In genomic region chr15:97054767-97055489, GRCm38 (mm10) we compare ENCODE assay signal across 9 mouse cellular contexts. TPM values are rescaled to one million over a fixed set of nuclear protein-coding genes. Genes with fewer than 3 reads are reported as not detected.
DNase-seq lines count a peak whose midpoint lies in the region; ATAC-seq and TF ChIP-seq lines count a peak whose summit lies in the region.
"Had no signal": no experiment of that assay in that cellular context is flagged by ENCODE, and none has a peak within 500 bp of the region (broad histone marks: within the 10 kb centered on the region; RNA-seq: fewer than 3 reads in every experiment).

No protein-coding gene starts in this region.

- no peaks in the 10 kb centered on the region for H3K36me3 ChIP-seq in heart, postnatal 0 days (replicated peaks; ENCODE audit: control insufficient read depth, insufficient read depth, low read length)
- H3K36me3 ChIP-seq in liver, postnatal 0 days (replicated peaks; ENCODE audit: insufficient read depth, low read length), result no peaks in the 10 kb centered on the region

- H3K4me1 ChIP-seq in heart, postnatal 0 days (ENCODE audit: control insufficient read depth, insufficient read depth), result peaks cover 4% of the 10 kb centered on the region
- peaks cover 12% of the 10 kb centered on the region for H3K4me1 ChIP-seq in liver, postnatal 0 days (ENCODE audit: insufficient read depth)

- peak overlapping the region; percentile 58 for H3K4me3 ChIP-seq in heart, postnatal 0 days (ENCODE audit: low read depth, low read length)
- H3K4me3 ChIP-seq in liver, postnatal 0 days (ENCODE audit: low read depth, low read length), result peak overlapping the region; percentile 49

- ATAC-seq in heart, postnatal 0 days (ENCODE audit: insufficient read depth, low read depth), result peak; percentile 28; the same call in 1 of the 2 replicates
- no peak for ATAC-seq in liver, postnatal 0 days

- peak overlapping the region; percentile 86 for H3K9ac ChIP-seq in heart, postnatal 0 days (replicated peaks; ENCODE audit: low read depth, low read length)
- peak overlapping the region; percentile 64 for H3K9ac ChIP-seq in liver, postnatal 0 days (replicated peaks)

- no peaks in the 10 kb centered on the region for H3K27me3 ChIP-seq in heart, postnatal 0 days (ENCODE audit: control insufficient read depth, insufficient read depth, low read length)
- 0 out of 2 replicates have a peak, but pooled peaks cover 5% of the 10 kb centered on the region for H3K27me3 ChIP-seq in liver, postnatal 0 days (ENCODE audit: insufficient read depth, low read length)

- H3K4me2 ChIP-seq in heart, postnatal 0 days (ENCODE audit: low read depth, low read length), result peak overlapping the region; percentile 68
- peak overlapping the region; percentile 58 for H3K4me2 ChIP-seq in liver, postnatal 0 days (ENCODE audit: low read depth, low read length)

- WGBS in heart, postnatal 0 days, result 29% methylated on average over 31 of the region's 31 CpGs
- WGBS in liver, postnatal 0 days (ENCODE audit: insufficient replicate concordance), result 47% methylated on average over 31 of the region's 31 CpGs

- 0 out of 2 replicates have a peak, but pooled peaks cover 7% of the 10 kb centered on the region for H3K9me3 ChIP-seq in heart, postnatal 0 days (replicated peaks; ENCODE audit: control insufficient read depth, low read length)
- peaks cover 6% of the 10 kb centered on the region for H3K9me3 ChIP-seq in liver, postnatal 0 days (ENCODE audit: low read length)

- peak; percentile 43 for DNase-seq in NIH3T3 (ENCODE audit: low read depth)
- peak; percentile 45 for DNase-seq in embryo, embryonic 9.5 days (ENCODE audit: extremely low spot score)
- no peak for DNase-seq in heart, postnatal 0 days (ENCODE audit: low spot score)
- DNase-seq in liver, postnatal 0 days, result no peak
- DNase-seq in urinary bladder, postnatal 25 days (ENCODE audit: low spot score), result no peak
- no peak for DNase-seq in adrenal gland, adult 8-10 months
- DNase-seq in cerebellum, postnatal 25 days, result no peak
- DNase-seq in spleen, postnatal 36 days (ENCODE audit: low spot score in 2 of 2), result no peak

- peak overlapping the region; percentile 90 for H3K27ac ChIP-seq in heart, postnatal 0 days (ENCODE audit: low read depth)
- peak overlapping the region; percentile 73 for H3K27ac ChIP-seq in liver, postnatal 0 days (ENCODE audit: low read depth)
- H3K27ac ChIP-seq: macrophage had no signal

- no peak for TF ChIP-seq CTCF in heart, postnatal 0 days (IDR thresholded peaks at IDR 0.05; ENCODE audit: low read depth)
- no peak for TF ChIP-seq CTCF in liver, postnatal 0 days (IDR thresholded peaks at IDR 0.05; ENCODE audit: low read depth)

- no peak for TF ChIP-seq EP300 in heart, postnatal 0 days (IDR thresholded peaks at IDR 0.05; ENCODE audit: low read depth)
- no peak for TF ChIP-seq EP300 in liver, postnatal 0 days (IDR thresholded peaks at IDR 0.05; ENCODE audit: low read depth)

RNA-seq across cellular contexts. Expression of gene Slc38a4, which starts 0.8 kb away (rescaled TPM):
- 92.1 and 111 TPM in 2 replicates for total RNA-seq in heart, postnatal 0 days (2014; rRNA removed; ENCODE audit: low replicate concordance)
- polyA plus RNA-seq in heart, postnatal 0 days (2015; fragmentation: Nextera tagmentation; extraction: Ambion mirVana), result 56.3 and 57.5 TPM in 2 replicates
- 295 and 302 TPM in 2 replicates for polyA plus RNA-seq in liver, postnatal 0 days (2015; fragmentation: Nextera tagmentation; extraction: Ambion mirVana)
- total RNA-seq in adrenal gland, adult 8-10 months (2022), result 1 to 10 TPM; 4.0 to 6.1 (median 4.8) TPM
- polyA plus RNA-seq: macrophage had no signal

Comparison
In these comparisons a context has a peak if more than half of its experiments do, and no peak if none do; other contexts are left out.
1. DNase-seq: peak in NIH3T3 (single experiment) and embryo, embryonic 9.5 days (single experiment); none in heart, postnatal 0 days (single experiment), liver, postnatal 0 days (single experiment), urinary bladder, postnatal 25 days (single experiment), adrenal gland, adult 8-10 months (single experiment), cerebellum, postnatal 25 days (0 of 2) and spleen, postnatal 36 days (0 of 2).
2. RNA of gene Slc38a4, which starts 0.8 kb away (total RNA-seq): 92.1 to 111 TPM in heart, postnatal 0 days; 4.0 to 6.1 TPM in adrenal gland, adult 8-10 months; every median in the first group is over 10 times any median in the second.